Mouse (Mus musculus) cortical plate, adult 2 months (tissue): ENCODE data around the gene Gm13696.

Source experiments
- CTCF ChIP-seq: fragments of 200-500 bp; IDR thresholded peaks from 2 replicates; pipeline ENCODE4 v1.5.1; 2011; ENCODE audit warnings: mild to moderate bottlenecking, control low read depth, low read length; ENCODE audit not compliant: insufficient read depth; ENCODE audit errors: extremely low read depth
- POLR2A ChIP-seq: fragments of 200-500 bp; IDR thresholded peaks from 2 replicates; pipeline ENCODE4 v1.6.1; 2011; ENCODE audit warnings: mild to moderate bottlenecking, low read length, control low read depth; ENCODE audit not compliant: insufficient read depth; ENCODE audit errors: extremely low read depth

DNA sequence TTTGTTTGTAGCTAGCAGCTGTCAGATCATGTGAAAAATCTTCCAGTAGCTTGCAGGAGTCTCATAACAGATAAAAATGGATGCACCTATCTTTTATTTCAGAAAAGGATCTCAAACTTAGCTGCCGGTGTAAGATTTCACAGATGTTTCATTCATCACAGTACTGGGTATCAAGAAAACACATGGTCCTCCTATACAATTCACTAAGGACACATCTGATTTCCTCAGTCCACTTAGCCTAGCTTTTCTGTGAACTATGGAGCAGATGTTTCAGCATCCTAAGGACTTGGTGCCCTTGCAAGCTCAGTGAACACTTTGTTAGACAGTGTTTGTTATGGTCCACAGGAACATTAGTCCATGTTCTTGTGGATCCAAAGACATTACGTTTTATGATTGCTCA is 50.4 kb downstream of the Gm13696 start:
- no peak for TF ChIP-seq POLR2A
- TF ChIP-seq CTCF, result no peak
